Mouse (Mus musculus): ENCODE data around the gene Tspan15.

The Tspan15 gene

GRCm38 (mm10) chr10:62186882-62187281 lies 44.2 kb downstream of the Tspan15 start:
- DNase-seq = peak; percentile 84

GRCm38 (mm10) chr10:62183053-62183452 lies 48.0 kb downstream of the Tspan15 start:
- peak; percentile 99 for DNase-seq

GRCm38 (mm10) chr10:62182471-62183014 lies 48.5 kb downstream of the Tspan15 start:
- no peak for DNase-seq

GRCm38 (mm10) chr10:62181701-62182100 lies 49.4 kb downstream of the Tspan15 start:
- DNase-seq = peak; percentile 87

GRCm38 (mm10) chr10:62179944-62180343 lies 51.1 kb downstream of the Tspan15 start:
- no peak for DNase-seq

- no peak for DNase-seq
These were observed 56.3 kb downstream of the Tspan15 start for GRCm38 (mm10) chr10:62174533-62175313.

- no peak for DNase-seq
These were observed 57.1 kb downstream of the Tspan15 start for GRCm38 (mm10) chr10:62173941-62174448.

- DNase-seq = no peak
These were observed 58.1 kb downstream of the Tspan15 start for GRCm38 (mm10) chr10:62172841-62173553.

GRCm38 (mm10) chr10:62162410-62162809 lies 68.6 kb downstream of the Tspan15 start:
- no peak for DNase-seq

GRCm38 (mm10) chr10:62149929-62150328 lies 81.1 kb downstream of the Tspan15 start:
- DNase-seq = no peak

- DNase-seq = peak; percentile 53
These were observed 83.4 kb downstream of the Tspan15 start for GRCm38 (mm10) chr10:62147466-62148248.

GRCm38 (mm10) chr10:62145957-62146356 lies 85.1 kb downstream of the Tspan15 start:
- no peak for DNase-seq

- DNase-seq = no peak
These were observed 87.2 kb downstream of the Tspan15 start, which contains the start of gene Fam241b for GRCm38 (mm10) chr10:62143820-62144219. Gene Fam241b (minus strand): TSS chr10:62143920.

GRCm38 (mm10) chr10:62138040-62138439 lies 93.0 kb downstream of the Tspan15 start:
- no peak for DNase-seq

- no peak for DNase-seq
These were observed 93.9 kb downstream of the Tspan15 start for GRCm38 (mm10) chr10:62137150-62137549.

GRCm38 (mm10) chr10:62135696-62136470 lies 95.2 kb downstream of the Tspan15 start:
- DNase-seq = no peak
